Mouse (Mus musculus) heart, adult 2 months (tissue): ENCODE data around the gene Pmepa1. TPM values are rescaled to one million over a fixed set of nuclear protein-coding genes. Genes with fewer than 3 reads are reported as not detected.

ENCODE experiments used
- DNase-seq, 2 experiments: peaks; one replicate each; pipeline ENCODE4 v3.0.0; 2021
- H3K27ac ChIP-seq: fragments of 200-600 bp; 2 replicates; pipeline ENCODE4 v1.8.1; 2022
- H3K27me3 ChIP-seq: fragments of 200-500 bp; 2 replicates; pipeline ENCODE4 v1.6.1; 2012; ENCODE audit warnings: mild to moderate bottlenecking, low read length, inconsistent platforms, mixed read lengths; ENCODE audit not compliant: control insufficient read depth, insufficient read depth
- H3K36me3 ChIP-seq: fragments of 200-500 bp; 2 replicates; pipeline ENCODE4 v1.6.1; 2012; ENCODE audit warnings: low read length, inconsistent platforms; ENCODE audit not compliant: control insufficient read depth, insufficient read depth
- H3K4me1 ChIP-seq: fragments of 200-500 bp; 2 replicates; pipeline ENCODE4 v1.6.1; 2011; ENCODE audit warnings: low read length; ENCODE audit not compliant: control insufficient read depth, insufficient read depth
- H3K4me3 ChIP-seq: fragments of 200-600 bp; 2 replicates; pipeline ENCODE4 v1.8.1; 2022
- H3K79me2 ChIP-seq: fragments of 200-500 bp; replicated peaks from 2 replicates; pipeline ENCODE4 v1.6.1; 2012; ENCODE audit warnings: mild to moderate bottlenecking, inconsistent platforms, low read length, moderate library complexity, mixed read lengths; ENCODE audit not compliant: control insufficient read depth, insufficient read depth
- H3K9ac ChIP-seq: fragments of 200-500 bp; 2 replicates; pipeline ENCODE4 v1.6.1; 2012; ENCODE audit warnings: low read depth, mild to moderate bottlenecking, control low read depth, inconsistent platforms, low read length, mixed read lengths
- CTCF ChIP-seq: fragments of 200-600 bp; IDR thresholded peaks from 2 replicates; pipeline ENCODE4 v1.8.1; 2022; ENCODE audit warnings: antibody characterized with exemption, mild to moderate bottlenecking, moderate library complexity
- EP300 ChIP-seq: fragments of 200-500 bp; IDR thresholded peaks from 2 replicates; pipeline ENCODE4 v1.6.1; 2011; ENCODE audit warnings: low read depth, low read length, control low read depth; ENCODE audit not compliant: insufficient read depth
- POLR2A ChIP-seq: fragments of 200-500 bp; IDR thresholded peaks from 2 replicates; pipeline ENCODE4 v1.6.1; 2011; ENCODE audit warnings: mild to moderate bottlenecking, low read depth, low read length, control low read depth; ENCODE audit not compliant: insufficient read depth
- WGBS: fragments of 180-500 bp; shearing (Covaris S2); methylation state at CpG from one replicate; pipeline ENCODE4 v1.1.7; 2018; 5-methylcytosine and 5-hydroxymethylcytosine counted together
- intact Hi-C: fragments of 180-260 bp; cut with DNase I; formaldehyde crosslinking; loops from one replicate; pipeline ENCODE4 v1.15.1; 2025
- polyA plus RNA-seq: library from polyadenylated mRNA; depleted of rRNA; stranded (reverse); fragments of >200 nt; gene quantifications from 2 replicates; pipeline ENCODE4 v1.2.3, GENCODE M21; 2012
- total RNA-seq, 2 experiments: library from RNA; stranded (reverse); gene quantifications; 2 replicates each; pipeline ENCODE4 v1.2.3; 2021

Gene Pmepa1
- total and polyA plus RNA-seq, 3 experiments: 28.4 to 41.7 (median 31.4) TPM

GRCm38 (mm10) chr2:173281021-173281937, 4.9 kb upstream of the Pmepa1 start:
- peak; percentile 69 to 71 for DNase-seq
- Histone ChIP-seq H3K36me3 (no peaks in the 10 kb centered on the region), H3K4me3 (no peak overlapping the region), H3K27me3 (no peaks in the 10 kb centered on the region), H3K27ac (no peak overlapping the region; the same call in none of the 2 replicates), H3K4me1 (peaks cover 10% of the 10 kb centered on the region), H3K9ac (no peak overlapping the region), H3K79me2 (no peaks in the 10 kb centered on the region)
- intact Hi-C loops: no loop called here
- no peak for TF ChIP-seq CTCF
- TF ChIP-seq POLR2A: no peak
- TF ChIP-seq EP300: no peak
- WGBS: 49% methylated on average over 9 of the region's 9 CpGs

- no peak overlapping the region for H3K4me3 ChIP-seq
- H3K4me1 ChIP-seq: peaks cover 14% of the 10 kb centered on the region
- no peak for DNase-seq
- no peaks in the 10 kb centered on the region for H3K27me3 ChIP-seq
- no peaks in the 10 kb centered on the region for H3K36me3 ChIP-seq
- peaks cover 2% of the 10 kb centered on the region; the same call in 1 of the 2 replicates for H3K79me2 ChIP-seq
- H3K9ac ChIP-seq: no peak overlapping the region
- TF ChIP-seq CTCF (peak; percentile 52), EP300 (no peak)
- no peak overlapping the region for H3K27ac ChIP-seq
- WGBS: 83% methylated on average over 16 of the region's 16 CpGs
- intact Hi-C loops: loop anchor here (5.0 kb wide), 1 partner anchor 173 kb away; no protein-coding TSS in a partner anchor
These were observed 2.7 kb upstream of the Pmepa1 start for GRCm38 (mm10) chr2:173278846-173279580.

- H3K79me2 ChIP-seq: peaks cover 2% of the 10 kb centered on the region; the same call in 1 of the 2 replicates
- DNase-seq: peak in 1 of 2 experiments; percentile 53
- no peak for TF ChIP-seq CTCF
- no peak for TF ChIP-seq EP300
- no peak for TF ChIP-seq POLR2A
- no peaks in the 10 kb centered on the region for H3K27me3 ChIP-seq
- 12% methylated on average over 12 of the region's 12 CpGs for WGBS
- H3K9ac ChIP-seq: peak overlapping the region; percentile 64
- intact Hi-C loops: loop anchor here (2.0 to 5.0 kb wide), 3 partner anchors 30 to 175 kb away; no protein-coding TSS in a partner anchor
- H3K27ac ChIP-seq: peak overlapping the region; percentile 90
- no peaks in the 10 kb centered on the region for H3K36me3 ChIP-seq
- H3K4me1 ChIP-seq: peaks cover 14% of the 10 kb centered on the region
- H3K4me3 ChIP-seq: peak overlapping the region; percentile 78
These were observed 526 bp upstream of the Pmepa1 start for GRCm38 (mm10) chr2:173276859-173277258.

GRCm38 (mm10) chr2:173275343-173276201, 761 bp downstream of the Pmepa1 start:
- DNase-seq: peak; percentile 84
- intact Hi-C loops: loop anchor here (1.0 to 5.0 kb wide), 5 partner anchors 17 to 177 kb away; no protein-coding TSS in a partner anchor
- WGBS: under 1% methylated on average over 90 of the region's 93 CpGs
- TF ChIP-seq CTCF: no peak
- 0 out of 2 replicates have a peak, but pooled peaks have one; percentile 1 for TF ChIP-seq POLR2A
- peak overlapping the region; percentile 97 for H3K9ac ChIP-seq
- H3K4me3 ChIP-seq: peak overlapping the region; percentile 85
- peaks cover 2% of the 10 kb centered on the region; the same call in 1 of the 2 replicates for H3K79me2 ChIP-seq
- peaks cover 6% of the 10 kb centered on the region for H3K4me1 ChIP-seq
- no peaks in the 10 kb centered on the region for H3K27me3 ChIP-seq
- peak overlapping the region; percentile 90 for H3K27ac ChIP-seq
- H3K36me3 ChIP-seq: no peaks in the 10 kb centered on the region
